Mouse (Mus musculus): ENCODE data around the gene Ncoa3.

- TF ChIP-seq POLR2A (IDR thresholded peaks at IDR 0.05; ENCODE audit: insufficient read depth, low read length) (no peak), CTCF (IDR thresholded peaks at IDR 0.05; ENCODE audit: low read depth, low read length) (peak; percentile 81), EP300 (IDR thresholded peaks at IDR 0.05; ENCODE audit: insufficient read depth, low read depth, low read length) (no peak)
These were observed 67.4 kb downstream of the Ncoa3 start for GRCm38 (mm10) chr2:166059684-166060423.

Data from ES-Bruce4 (cell line).